Mouse (Mus musculus) hematopoietic stem cell, adult 5-6 weeks (primary cell): ENCODE data around the gene Kcnj14. TPM values are rescaled to one million over a fixed set of nuclear protein-coding genes. Genes with fewer than 3 reads are reported as not detected.

Experiments
- ATAC-seq, 2 experiments: fragments of 125-278 bp in 1 of 2; replicated peaks in 1 of 2; 2 replicates each; pipeline ENCODE4 v1.8.0; 2016 to 2017; ENCODE audit warnings: inconsistent platforms in 2 of 2, mild to moderate bottlenecking in 2 of 2, moderate number of reproducible peaks in 2 of 2, low read depth in 1 of 2, moderate TSS enrichment in 1 of 2; ENCODE audit not compliant: low FRiP score in 2 of 2, poor library complexity in 2 of 2, severe bottlenecking in 2 of 2, insufficient read depth in 1 of 2, low TSS enrichment in 1 of 2
- total RNA-seq: library from RNA; stranded (forward); fragments of 172-1452, 232-1000 nt; gene quantifications from 2 replicates; pipeline ENCODE4 v1.2.3, GENCODE M21; 2017

Kcnj14 gene
- total RNA-seq, 1 experiment from 2014 or later: not detected

- no peak for ATAC-seq
Observed at GRCm38 (mm10) chr7:45785388-45786135, 39.0 kb downstream of the Kcnj14 start.

DNA sequence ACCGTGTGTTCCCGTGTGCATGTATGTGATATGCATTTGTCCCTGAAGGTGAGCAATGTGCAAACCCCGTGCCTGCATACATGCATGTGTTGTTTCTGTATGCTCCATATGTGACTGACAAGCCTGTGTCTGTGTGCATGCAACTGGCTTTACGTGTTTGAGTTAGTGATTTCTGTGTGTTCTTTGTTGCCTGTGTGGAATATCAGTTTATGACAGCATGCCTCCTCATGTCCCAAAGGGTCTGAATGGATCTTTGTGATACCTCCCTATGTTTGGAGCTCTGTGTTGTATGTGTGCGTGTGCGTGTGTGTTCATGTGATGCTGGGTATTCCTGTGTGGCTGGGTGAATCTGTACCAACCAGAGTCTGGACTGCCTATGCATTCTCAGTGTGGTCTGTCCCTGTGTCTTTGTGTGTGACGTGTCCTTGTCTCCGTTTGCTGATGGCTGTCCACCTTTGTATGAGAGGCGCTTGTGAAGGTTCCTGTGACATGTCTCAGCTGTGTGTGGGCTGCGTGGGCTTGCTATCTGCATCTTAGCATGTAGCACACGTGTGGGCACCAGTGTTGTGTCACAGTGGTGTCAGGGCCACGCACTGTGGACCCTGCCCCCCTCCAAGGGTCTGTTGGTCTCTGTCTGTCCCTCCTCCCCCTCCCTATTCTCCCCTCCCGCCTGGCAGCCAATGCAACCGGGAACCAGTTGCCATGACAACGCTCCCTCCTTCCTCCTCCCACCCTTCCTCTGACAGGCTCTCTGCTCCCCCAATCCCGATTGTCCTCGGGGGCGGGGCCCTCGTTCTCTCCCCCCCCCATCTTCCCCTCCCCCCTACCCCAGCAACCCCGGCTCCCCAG is 39.8 kb downstream of the Kcnj14 start, which contains the start of gene Sult2b1:
TSS of gene Sult2b1 (minus strand) at position 146 of the 849 bp plus-strand sequence.
- ATAC-seq: no peak

DNA sequence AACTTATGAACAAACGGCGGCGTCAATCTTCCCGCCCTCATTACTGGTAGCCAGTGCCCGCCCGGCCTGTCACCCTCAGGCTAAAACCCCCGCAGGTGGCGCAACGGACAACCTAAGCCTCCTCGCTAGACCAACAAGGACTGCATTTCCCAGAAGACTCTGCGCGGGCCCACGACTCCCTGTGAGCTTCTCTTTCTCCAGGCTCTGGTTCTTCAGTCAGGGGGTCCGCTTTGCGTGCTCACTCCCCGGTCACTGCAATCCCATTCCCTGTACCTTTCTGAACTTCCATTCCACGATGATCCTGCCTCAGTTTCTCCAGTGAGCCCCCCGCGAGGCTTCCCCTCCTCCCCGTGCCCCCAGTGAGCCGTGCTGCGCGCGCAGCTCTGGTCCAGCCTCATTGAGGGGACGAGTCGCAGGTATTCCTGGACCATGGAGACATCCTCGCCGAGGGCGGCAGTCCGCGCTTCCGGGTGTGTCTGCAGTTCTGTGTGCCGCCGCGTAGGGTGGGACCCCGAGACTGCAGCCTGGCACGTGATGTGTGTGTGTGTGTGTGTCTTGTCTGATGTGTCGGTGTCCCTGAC is 41.0 kb downstream of the Kcnj14 start, which contains the start of gene Lmtk3:
TSS of gene Lmtk3 (plus strand) at position 228 of the 581 bp plus-strand sequence.
- peak; percentile 57 to 65 for ATAC-seq

DNA sequence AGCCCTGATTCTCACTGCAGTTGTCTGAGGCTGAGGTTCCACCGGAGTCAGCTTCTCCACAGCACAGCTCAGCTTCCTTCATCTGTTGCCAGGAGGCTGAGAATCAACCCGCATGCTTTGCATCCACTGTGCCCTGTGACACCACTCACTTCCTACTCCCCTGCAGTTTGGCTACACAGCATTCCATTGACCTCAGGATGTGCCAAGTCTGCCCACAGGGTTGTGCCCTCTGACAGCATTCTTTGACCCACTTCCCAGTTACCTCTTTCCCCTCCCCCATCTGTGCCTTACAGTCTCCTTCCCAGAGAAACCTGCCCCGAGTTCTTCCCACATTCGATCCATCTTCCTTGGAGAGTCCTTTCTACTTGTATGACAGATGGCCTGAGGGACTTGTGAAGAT is 42.3 kb downstream of the Kcnj14 start:
- ATAC-seq: no peak

GRCm38 (mm10) chr7:45779081-45779641 is 45.4 kb downstream of the Kcnj14 start:
- peak; percentile 38 to 54 for ATAC-seq

DNA sequence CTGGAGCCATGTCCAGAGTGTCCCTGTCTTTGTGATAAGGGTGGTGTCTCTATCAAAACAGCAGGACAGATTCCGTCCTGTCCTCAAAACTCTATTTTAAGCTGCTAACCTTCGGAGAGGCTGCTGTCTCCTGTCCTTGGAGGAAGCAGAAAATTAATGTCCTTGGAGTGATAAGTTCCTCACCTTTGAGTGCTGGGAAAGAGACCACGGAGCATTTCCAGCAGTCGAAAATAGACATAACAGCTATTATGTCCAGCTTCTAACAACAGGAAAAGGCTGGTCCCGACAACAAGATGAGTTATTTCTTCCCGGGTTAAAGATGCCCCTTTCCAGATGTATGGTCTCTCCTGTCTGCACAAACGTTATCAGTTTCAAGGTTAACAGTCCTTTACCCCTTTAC is 49.3 kb downstream of the Kcnj14 start:
- no peak for ATAC-seq

DNA sequence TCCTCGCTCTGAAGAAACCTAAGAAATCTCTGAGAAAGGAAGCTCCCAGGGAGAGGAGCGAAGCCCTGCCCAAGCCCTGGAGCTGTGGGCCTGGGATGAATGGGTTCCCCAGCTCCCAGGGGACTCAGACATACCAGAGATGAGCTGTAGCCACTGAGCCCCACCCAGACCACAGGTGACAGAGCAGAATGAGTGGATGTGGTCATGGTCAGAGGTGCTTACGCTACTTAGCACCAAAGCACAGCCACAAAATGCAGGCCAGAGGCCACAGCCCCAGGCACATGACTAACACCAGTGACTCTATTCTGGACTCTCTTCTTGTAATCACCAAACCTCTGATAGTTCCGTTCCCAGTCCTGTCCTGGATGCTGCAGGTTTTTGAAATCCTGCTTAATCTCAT is 53.5 kb downstream of the Kcnj14 start:
- ATAC-seq: peak in 1 of 2 experiments; percentile 51; a peak in 2 of 4 replicates

GRCm38 (mm10) chr7:45770427-45771082 is 54.0 kb downstream of the Kcnj14 start:
- 0 out of 4 replicates have a peak, but pooled peaks of 1 of the 2 experiments have one; percentile 17 for ATAC-seq

DNA sequence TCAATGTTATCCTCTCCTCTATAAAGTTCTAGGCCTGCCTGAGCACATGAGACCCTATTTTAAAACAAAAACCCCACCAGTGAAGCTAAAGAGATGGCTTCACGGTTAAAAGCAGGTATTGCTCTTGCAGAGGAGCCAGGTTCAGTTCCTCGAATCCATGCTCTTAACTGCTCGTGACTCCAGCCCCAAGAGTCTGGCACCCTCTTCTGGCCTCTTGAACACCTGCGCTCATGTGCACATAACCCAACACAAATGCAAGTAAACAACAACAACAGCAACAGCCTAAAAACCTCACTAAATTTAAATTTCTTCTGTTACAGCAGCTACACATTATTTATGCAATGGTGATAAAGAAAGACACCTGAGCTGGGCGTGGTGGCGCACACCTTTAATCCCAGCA is 57.1 kb downstream of the Kcnj14 start:
- ATAC-seq: no peak

DNA sequence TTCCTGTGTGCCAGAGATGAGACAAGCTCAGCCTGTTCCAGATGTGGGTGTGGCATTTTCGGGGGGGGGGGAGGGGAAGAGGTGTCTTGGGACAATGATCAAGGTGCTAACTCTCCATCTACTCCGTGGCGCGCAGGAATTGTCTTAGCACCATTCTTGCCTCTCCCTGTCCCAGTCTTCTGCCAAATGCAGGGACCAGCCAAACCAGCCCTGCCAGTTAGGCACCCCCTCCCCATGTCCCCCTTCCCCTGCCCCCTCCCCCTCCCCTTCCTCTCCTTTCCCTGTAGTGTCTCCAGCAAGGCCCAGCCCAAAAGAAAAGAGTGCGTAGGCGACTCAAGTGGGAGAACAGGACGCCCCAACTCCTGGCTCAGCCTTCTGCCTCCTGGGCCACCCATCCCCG is 57.8 kb downstream of the Kcnj14 start:
- ATAC-seq: no peak

Other genes starting within 250 kb of the Kcnj14 start
- gene Fgf21, start 209.3 kb downstream of the Kcnj14 start, total RNA-seq: not detected in 2 replicates
- 0.25 TPM in 1 of 2 replicates, not detected in the other for gene Fut1, start 207.5 kb downstream of the Kcnj14 start, total RNA-seq
- not detected in 2 replicates for gene Izumo1, start 203.0 kb downstream of the Kcnj14 start, total RNA-seq
- gene Rasip1, start 197.3 kb downstream of the Kcnj14 start, total RNA-seq: 0.94 TPM in 1 of 2 replicates, not detected in the other
- not detected in 2 replicates for gene Mamstr, start 184.8 kb downstream of the Kcnj14 start, total RNA-seq
- gene Fut2, start 158.4 kb downstream of the Kcnj14 start, total RNA-seq: not detected in 2 replicates
- gene Ntn5, start 140.8 kb downstream of the Kcnj14 start, total RNA-seq: not detected in 2 replicates
- gene Sec1, start 130.4 kb downstream of the Kcnj14 start, total RNA-seq: not detected in 2 replicates
- 0.30 and 1.1 TPM in 2 replicates for gene Car11, start 124.9 kb downstream of the Kcnj14 start, total RNA-seq
- 11.5 and 25.3 TPM in 2 replicates for gene Dbp, start 119.7 kb downstream of the Kcnj14 start, total RNA-seq
- gene Rpl18, start 109.3 kb downstream of the Kcnj14 start, total RNA-seq: 1,764 and 1,816 TPM in 2 replicates
- 8.2 and 10.9 TPM in 2 replicates for gene Sphk2, start 106.8 kb downstream of the Kcnj14 start, total RNA-seq
- gene Fam83e, start 103.6 kb downstream of the Kcnj14 start, total RNA-seq: 0.79 and 1.8 TPM in 2 replicates
- not detected in 2 replicates for gene Spaca4, start 99.0 kb downstream of the Kcnj14 start, total RNA-seq
- gene Lmtk3, start 41.0 kb downstream of the Kcnj14 start, total RNA-seq: 0.10 TPM in 1 of 2 replicates, not detected in the other
- gene Sult2b1, start 40.1 kb downstream of the Kcnj14 start, total RNA-seq: 4.1 TPM in 1 of 2 replicates, not detected in the other
- gene Cyth2, start 10.2 kb downstream of the Kcnj14 start, total RNA-seq: 46.6 and 82.7 TPM in 2 replicates
- gene Grwd1, start 6.2 kb upstream of the Kcnj14 start, total RNA-seq: 17.1 and 19.3 TPM in 2 replicates
- gene Kdelr1, start 48.0 kb upstream of the Kcnj14 start, total RNA-seq: 56.0 and 63.8 TPM in 2 replicates
- gene Grin2d, start 53.6 kb upstream of the Kcnj14 start, total RNA-seq: 0.10 and 0.31 TPM in 2 replicates
- not detected in 2 replicates for gene Syngr4, start 71.9 kb upstream of the Kcnj14 start, total RNA-seq
- gene Tmem143, start 72.2 kb upstream of the Kcnj14 start, total RNA-seq: 16.2 and 19.6 TPM in 2 replicates
- 193 and 200 TPM in 2 replicates for gene Emp3, start 96.6 kb upstream of the Kcnj14 start, total RNA-seq
- gene Ccdc114, start 99.3 kb upstream of the Kcnj14 start, total RNA-seq: 3.2 and 6.8 TPM in 2 replicates
- not detected in 2 replicates for gene Abcc6, start 205.5 kb upstream of the Kcnj14 start, total RNA-seq
- 36.7 and 48.5 TPM in 2 replicates for gene Nomo1, start 208.9 kb upstream of the Kcnj14 start, total RNA-seq